Mouse (Mus musculus) spleen, embryonic (tissue): ENCODE results near the gene Ddx19a.
"Not testable (repeated sequence)": the region's sequence is repeated elsewhere in the genome, so short reads cannot be mapped to it uniquely, and the experiment has no call there.

Experiments
- CTCF ChIA-PET: fragments of 350-600 bp; sonication (Branson Sonifier 250); formaldehyde crosslinking; loops from one replicate; lab custom pipeline; 2022; lab: Charles Lee

The Ddx19a gene

DNA sequence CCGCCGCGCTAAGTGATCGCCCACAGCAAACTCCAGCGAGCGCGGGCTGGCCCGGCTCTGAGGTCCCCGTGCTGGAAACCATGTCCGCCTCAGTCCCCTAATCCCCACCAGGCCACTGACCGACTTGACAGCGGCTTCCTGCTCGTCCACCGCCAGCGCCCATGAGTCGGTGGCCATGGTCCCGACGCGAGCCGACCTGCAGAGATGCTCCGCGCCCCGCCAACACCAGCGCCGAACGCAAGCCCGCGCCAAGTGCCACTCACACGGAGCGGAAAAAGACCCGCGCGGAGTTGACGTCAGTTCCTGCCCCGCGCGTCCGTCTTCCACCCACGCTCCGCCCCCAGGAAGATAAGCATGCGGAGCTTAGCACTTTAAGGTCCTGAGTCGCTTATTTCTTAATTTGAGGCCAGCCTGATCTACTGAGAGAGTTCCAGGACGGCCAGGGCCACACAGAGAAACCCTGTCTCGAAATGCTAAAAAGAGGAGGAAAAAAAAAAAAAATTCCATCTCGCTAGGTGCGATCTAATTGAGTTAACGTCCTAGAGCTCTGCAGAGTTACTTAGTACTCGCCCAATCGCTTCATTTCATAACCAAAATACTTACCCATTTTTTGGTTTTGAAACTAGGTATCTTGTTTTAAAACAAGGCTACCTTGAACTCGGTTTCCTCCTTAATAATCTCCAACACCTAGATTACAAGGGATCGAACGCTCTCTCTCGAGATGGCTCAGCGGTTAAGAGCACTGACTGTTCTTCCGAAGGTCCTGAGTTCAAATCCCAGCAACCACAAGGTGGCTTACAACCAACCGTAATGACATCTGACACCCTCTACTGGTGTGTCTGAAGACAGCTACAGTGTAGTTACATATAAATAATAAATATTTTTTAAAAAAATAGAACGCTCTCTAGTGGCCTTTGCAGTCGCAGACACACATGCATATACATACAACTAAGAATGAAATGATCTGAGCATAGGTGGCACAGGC lies at the start of gene Ddx19a:
Gene Ddx19a, minus strand, starts transcription at position 254 of the 985 bp plus-strand sequence.
- CTCF ChIA-PET: interaction anchor here (0.7 kb wide), 1 partner anchor 30 kb away, joined by 4 read pairs; no protein-coding TSS in a partner anchor

DNA sequence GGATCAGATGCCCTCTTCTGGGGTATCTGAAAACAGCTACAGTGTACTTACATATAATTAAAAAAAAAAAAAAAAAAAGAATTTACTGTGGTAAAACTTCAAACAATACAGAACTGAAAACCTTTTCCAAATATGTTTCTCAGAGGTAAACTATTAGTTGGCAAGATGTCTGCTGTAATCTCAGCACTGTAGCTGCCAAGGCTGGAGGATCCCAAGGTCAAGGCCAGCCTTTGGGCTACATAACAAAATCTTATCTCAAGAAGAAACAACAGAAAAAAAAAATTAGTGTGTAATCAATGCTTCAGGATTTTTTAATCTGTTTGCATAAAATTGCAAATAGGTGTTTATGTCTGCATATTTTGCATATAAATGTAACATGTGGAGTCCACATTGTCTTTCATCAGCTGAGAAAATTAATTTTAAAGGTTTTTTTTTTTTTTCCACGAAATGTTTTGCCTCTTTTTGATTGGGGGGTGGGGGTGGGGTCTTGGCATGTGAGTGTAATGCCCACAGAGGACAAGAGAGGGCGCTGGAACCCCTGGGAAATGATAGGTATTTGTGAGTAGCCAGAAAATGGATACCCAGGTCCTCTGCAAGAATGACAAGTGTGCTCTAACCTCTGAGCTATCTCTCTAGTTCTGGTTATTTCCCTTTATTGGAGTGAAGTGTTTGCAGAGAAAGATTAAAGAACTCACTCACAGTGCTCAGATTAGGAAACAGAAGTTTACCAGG lies 46.6 kb upstream of the Ddx19a start:
- CTCF ChIA-PET: interaction anchor here (0.7 kb wide), 1 partner anchor 151 kb away, joined by 3 read pairs; no protein-coding TSS in a partner anchor

DNA sequence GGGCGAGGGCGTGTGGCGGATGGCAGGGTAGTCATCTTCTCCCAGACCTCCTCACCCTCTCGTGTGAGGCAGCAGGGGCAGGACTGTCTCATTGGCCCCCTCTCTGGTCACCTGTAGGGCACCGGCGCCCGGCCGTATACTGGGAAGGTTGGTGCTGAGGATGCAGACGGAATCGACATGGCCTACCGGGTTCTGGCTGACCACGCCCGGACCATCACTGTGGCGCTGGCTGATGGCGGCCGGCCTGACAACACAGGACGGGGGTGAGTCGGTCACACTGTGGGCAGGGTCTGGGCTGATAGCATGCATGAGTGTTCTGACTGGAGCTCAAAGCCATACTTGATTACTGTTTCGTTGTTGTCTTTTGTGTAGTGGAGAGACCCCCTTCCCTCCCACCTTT lies 44.9 kb upstream of the Ddx19a start:
- CTCF ChIA-PET: no interaction called here

DNA sequence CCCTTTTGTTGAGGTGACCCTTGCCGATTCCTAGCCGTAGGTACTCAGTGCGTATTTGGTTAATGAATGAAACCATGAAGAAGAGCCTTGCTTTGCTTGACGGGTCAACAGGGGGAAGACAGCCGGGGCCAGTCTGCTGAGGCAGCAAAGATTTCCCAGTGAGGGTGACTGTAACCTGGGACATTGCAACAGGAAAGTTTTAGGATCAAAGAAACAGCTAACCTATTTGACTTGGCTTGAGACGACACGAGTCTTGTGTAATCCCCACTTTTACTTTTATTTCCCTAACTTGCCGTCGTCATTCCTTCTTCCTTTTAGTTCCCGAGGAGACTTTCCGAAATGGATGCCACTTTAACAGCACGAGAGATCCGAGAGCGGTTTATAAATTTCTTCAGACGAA lies 39.0 kb upstream of the Ddx19a start:
- CTCF ChIA-PET: no interaction called here

DNA sequence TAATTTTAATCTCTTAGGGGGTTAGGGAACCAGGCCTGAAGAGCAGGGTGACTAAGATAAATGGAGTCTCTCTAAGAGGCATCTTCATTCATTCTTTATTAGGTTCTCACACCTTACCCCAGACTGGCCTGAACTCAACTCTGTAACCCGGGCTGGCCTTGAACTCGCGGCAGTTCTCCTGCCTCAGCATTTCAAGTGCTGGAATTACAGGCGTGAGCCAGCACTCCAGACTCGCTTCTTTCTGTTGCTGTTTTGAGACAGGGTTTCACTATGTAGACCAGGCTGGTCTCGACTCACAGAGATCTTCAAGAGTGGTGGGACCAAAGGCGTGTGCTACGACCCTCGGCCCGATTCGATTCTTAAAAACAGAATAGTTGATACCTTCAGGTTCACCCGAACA lies 36.7 kb upstream of the Ddx19a start:
- CTCF ChIA-PET: interaction anchor here (0.5 to 0.6 kb wide), 2 partner anchors 9 to 288 kb away, joined by 3 to 4 read pairs; no protein-coding TSS in a partner anchor

DNA sequence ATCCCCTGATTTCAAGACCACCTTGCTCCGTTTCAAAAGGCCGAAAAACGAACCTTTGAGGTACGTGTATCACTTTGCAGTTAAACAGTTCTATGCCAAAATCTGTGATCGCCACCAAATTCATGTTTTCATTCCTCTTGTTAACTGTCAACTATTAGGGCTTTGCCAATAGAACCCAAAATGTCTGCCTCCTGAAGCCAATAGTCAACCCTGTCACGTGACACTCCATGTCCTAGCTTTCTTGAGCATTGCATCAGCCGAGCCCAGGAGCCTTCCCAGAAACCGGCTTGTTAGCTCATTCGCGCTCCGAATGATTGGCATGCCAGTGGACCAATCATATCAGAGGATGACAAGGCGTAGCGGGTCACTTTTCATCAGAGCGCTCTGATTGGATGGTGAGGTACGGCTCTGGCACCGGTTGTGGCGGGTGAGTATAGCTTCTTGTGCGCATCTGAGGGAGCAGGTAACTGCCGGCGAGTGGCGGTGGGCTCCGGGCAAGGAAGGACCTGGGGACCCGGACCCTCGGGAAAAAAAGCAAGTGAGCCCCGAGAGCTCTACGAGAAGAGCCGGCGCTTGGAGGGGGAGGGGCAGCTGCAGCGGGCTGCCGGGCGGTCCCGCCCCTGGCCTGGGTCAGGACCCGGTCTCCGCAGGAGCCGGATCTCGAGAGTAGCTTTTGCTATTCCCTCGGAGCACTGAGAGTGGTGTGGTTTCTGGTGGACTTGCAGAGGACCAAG lies 36.0 kb upstream of the Ddx19a start:
- CTCF ChIA-PET: interaction anchor here (0.6 kb wide), 1 partner anchor 10 kb away, joined by 3 read pairs; no protein-coding TSS in a partner anchor

DNA sequence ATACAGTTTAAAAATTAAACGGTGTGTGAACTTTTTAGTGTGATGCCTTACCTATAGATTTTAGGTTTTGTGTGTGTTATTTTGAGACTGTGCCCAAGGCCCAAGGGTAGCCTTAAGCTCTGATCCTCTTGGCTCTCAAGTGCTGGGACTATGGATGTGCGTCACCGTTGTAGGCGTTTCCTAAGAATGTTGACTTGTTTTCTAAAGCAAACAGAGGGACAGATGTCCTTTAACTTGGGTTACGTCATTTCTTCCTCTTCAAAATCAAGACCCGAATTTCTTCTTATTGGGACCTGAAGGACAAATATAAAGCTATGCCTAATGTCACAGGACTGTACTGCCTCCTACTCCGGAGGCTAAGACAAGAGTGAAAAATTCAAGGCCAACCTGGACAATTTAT lies 35.3 kb upstream of the Ddx19a start, which contains the start of gene Aars:
Gene Aars, plus strand, starts transcription at position 229 of the 400 bp plus-strand sequence.
- CTCF ChIA-PET: no interaction called here

DNA sequence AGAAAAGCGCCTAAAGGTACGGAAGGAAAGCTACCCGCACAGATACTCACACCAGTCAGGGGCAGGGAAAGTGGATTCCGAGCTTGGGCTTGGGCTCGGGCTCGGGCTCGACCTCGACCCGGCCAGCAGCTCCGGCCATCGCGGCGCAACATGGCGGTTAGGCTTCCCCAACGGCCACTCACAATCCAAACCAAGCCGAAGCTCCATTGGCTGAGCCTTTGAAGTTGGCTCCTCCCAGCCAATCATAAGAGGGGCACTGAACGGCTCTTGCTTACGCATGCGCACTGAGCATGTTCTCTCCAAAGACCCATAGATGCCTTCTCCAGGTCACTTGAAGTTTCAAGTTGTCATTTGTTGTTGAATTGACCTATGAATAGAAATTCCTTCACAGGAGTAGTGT lies 34.0 kb upstream of the Ddx19a start, which contains the start of gene Ddx19b:
Gene Ddx19b, minus strand, starts transcription at position 180 of the 400 bp plus-strand sequence.
- CTCF ChIA-PET: no interaction called here

DNA sequence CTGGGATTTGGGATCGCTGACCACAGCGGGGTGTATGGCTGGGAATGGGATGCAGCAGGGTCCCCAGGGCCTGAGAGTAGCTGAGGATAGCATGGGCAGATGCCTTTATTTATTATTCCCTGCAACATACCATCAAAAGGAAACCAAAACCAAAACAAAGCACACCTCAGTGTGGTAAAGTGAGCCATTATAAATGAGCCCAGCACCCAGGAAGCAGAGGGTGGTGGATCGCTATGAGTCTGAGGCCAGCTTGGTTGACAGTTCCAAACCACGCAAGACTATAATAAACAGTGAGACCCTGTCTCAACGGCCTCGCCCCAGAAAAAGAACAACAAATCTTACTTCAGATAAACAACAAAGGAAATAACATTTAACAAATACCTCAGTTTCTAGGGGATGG lies 32.4 kb upstream of the Ddx19a start:
- CTCF ChIA-PET: interaction anchor here (0.7 kb wide), 1 partner anchor 20 kb away, joined by 3 read pairs; no protein-coding TSS in a partner anchor

DNA sequence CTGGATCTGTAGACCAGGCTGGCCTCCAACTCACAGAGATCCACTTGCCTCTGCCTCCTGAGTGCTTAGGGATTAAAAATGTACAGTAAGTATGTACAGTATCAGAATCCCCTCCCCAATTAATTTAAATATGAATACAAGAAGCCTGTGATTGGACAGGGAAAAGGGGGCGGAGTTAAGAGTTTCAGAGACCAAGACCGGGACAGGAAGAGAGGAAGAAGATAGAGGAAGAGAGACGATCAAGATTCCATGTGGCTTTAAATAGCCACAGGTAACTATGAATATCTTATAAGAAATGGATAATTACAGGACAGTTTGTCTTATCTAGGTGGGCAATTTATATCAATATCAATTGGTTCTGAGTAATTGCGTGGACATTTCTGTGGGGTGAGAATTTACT lies 32.0 kb upstream of the Ddx19a start:
- CTCF ChIA-PET: interaction anchor here (0.7 kb wide), 1 partner anchor 20 kb away, joined by 3 read pairs; no protein-coding TSS in a partner anchor

DNA sequence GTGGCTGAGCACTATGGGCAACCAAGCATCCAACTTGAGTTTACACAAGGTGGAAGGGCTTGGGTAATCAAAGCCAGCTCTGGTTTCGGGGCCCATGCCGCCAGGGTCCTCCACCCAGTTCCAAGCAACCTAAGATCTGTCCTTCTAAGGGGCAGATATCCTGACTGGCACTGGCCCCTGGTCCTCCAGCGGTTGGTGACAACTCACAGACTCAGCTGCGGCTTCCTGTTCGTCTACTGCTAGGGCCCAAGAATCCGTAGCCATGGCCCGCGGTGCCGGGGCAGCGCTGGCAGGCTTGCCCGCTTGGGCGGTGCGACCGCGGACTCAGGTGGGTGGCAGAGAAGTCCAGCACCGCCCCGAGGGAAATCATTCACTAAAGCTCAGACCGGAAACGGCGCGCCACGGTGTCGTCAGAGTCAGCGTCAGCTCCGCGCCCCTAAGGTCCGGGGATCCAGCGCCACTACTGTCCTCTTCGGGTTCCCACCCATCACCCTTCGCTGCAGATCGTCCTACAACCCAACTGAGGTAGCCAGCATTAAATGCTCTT lies 29.9 kb upstream of the Ddx19a start:
- CTCF ChIA-PET: no interaction called here

DNA sequence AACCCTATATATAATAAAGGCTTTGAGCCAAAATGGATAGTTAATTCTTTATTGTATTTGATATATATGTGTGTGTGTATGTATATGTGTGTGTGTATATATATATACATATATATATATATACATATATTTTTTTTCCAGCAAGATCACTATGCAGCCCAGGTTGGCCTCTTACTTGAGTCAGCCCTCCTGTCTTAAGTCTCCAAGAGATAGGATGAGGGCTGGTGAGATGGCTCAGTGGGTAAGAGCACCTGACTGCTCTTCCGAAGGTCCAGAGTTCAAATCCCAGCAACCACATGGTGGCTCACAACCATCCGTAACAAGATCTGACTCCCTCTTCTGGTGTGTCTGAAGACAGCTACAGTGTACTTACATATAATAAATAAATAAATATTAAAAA lies 29.0 kb upstream of the Ddx19a start:
- CTCF ChIA-PET: not testable (repeated sequence)

DNA sequence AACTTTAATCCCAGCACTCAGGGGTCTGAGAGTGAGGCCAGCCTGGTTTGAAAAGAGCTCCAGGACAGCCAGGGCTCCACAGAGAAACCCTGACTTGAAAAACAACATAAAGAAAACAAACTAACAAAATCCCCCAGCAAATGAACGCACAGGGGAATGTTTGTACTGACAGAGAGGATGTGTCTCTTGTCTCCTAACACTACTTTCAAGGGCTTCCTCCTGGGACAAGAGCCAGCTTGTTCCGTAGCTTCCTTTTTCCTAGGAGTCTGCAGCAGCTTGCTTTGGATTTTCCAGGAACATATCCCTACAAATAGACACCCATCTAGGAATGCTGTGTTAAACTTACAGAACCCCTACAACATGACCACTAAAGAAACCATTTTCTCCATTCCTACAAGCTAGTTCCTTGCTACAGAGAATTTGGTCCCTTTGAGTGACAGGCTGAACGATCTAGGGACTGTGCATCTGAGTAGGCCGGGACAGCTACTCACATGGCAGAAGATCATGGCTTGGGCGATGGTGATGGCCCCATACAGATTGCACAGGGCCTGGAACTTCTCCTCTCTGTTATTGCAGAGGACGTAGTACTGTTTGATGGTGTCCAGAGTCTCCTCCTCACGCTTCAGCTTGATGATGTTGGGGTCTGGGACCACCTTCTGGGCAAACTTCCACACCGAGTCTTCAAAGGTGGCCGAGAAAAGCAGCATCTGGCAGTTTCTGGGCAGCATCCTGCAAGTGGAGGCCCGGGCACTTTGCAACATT lies 12.8 kb upstream of the Ddx19a start:
- CTCF ChIA-PET: interaction anchor here (0.6 kb wide), 1 partner anchor 20 kb away, joined by 3 read pairs; no protein-coding TSS in a partner anchor

DNA sequence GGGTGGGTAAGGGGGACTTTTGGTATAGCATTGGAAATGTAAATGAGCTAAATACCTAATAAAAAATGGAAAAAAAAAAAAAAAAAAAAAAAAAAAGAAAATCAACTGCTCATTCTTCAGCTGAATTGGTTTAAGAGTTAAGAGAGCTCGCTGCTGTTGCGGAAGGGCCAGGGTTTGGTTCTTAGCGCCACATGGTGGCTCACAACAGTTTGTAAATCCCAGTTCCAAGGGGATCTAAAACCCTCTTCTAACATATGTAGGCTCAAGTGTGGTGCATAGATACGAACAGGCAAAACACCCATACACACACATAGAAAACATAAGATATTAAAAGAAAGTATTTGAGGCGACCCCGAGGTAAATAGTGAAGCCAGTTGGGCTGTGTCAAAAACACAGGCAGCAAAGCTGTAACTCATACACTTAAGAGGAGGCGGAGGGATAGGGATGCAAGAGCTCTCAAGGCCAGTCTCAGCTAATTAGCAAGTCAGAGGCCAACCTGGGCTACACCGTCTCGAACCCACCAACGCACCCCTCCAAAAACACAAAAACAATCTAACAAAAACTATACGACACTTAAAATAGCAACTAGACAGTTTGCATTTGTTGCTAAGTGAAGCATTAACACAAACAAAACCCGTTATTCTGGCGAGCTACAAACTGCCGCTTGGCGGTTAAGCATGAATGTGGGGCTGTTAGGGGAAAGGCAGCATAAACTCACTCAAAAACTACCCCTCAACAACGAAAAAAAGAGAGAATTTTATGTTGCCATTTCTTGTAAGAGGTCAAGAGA lies 764 bp downstream of the Ddx19a start:
- CTCF ChIA-PET: no interaction called here

DNA sequence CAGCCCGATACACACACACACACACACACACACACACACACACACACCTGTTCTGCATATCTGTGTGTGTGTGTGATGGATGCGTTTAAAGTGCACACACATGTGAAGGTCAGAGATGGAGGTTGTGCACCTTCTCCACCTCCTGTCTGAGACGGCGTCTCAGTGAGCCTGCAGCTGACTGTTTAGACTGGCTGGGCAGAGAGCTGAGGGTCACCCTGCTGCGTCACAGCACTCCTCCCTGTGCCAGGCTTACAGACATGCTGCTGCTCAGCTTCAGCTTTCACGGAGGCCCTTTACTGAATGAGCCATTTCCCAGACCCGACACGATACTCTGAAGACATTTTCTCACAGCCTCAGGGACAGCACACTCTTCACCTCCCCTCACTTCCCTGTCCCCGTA lies 7.6 kb downstream of the Ddx19a start:
- CTCF ChIA-PET: no interaction called here

DNA sequence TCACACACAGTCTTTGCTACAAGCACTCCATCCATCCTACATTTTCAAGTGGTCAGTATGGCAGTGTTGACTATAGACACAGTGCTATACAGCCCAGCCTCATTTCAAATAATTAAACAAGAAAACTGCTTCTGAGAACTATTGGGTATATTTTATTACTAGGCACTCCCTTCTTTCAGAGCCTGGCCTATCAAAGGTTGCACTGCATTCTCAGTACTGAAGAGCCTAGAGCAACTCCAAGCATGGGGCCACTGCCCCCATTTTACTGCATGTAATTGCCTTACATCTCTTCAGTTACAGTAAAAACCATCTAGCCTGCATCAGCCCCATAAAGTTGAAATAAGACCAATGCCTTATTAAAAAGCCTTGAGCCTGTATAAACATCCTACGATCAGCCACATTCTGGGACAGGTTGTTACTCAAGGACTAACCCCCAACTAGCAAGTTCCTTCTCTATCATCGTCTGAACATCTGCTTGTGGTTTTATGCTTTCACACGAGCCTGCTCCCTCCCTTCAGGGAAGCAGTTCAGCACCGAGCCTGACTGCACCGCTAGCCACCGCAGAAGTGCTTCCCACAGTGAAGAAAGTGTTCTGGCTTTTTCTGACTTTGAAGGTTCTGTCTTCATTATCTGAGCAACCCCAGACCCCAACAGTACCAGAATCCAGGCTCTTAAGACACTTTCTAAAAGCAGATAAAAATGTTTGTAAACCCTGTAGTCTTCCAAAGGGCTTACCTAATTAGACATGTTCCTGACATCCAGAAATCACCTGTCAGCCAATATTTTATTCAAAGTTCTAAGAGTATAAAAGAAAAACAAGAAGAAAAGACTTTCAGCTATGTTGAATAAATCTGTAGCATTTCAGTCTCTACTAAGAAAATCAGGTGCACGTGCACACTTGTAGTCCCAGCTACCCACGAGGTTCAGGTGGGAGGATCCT lies 9.5 kb downstream of the Ddx19a start:
- CTCF ChIA-PET: no interaction called here

DNA sequence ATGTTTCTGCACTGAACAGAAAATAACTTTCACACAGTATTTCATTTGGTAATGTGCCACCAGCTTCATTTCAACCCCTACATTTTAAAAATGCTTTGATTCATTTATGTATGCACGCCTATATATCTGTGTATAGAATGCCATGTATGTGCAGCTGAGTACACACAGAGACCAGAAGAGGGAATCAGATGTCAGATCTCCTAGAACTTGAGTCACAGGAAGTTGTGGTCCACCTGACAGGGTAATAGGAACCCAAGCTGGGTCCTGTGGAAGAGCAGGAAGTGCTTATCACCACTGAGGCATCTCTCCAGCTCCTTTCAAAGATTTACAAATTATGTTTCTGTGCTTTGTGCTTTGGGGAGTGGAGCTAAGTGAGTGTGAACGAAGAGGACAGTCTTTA lies 16.3 kb downstream of the Ddx19a start:
- CTCF ChIA-PET: interaction anchor here (0.7 kb wide), 1 partner anchor 82 kb away, joined by 7 read pairs; no protein-coding TSS in a partner anchor

DNA sequence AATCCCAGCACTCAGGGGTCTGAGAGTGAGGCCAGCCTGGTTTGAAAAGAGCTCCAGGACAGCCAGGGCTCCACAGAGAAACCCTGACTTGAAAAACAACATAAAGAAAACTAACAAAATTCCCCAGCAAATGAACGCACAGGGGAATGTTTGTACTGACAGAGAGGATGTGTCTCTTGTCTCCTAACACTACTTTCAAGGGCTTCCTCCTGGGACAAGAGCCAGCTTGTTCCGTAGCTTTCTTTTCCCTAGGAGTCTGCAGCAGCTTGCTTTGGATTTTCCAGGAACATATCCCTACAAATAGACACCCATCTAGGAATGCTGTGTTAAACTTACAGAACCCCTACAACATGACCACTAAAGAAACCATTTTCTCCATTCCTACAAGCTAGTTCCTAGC lies 19.6 kb downstream of the Ddx19a start:
- CTCF ChIA-PET: interaction anchor here (0.6 kb wide), 1 partner anchor 961 kb away, joined by 4 read pairs; no protein-coding TSS in a partner anchor
